Mouse (Mus musculus) Muller cell, postnatal 12 days (primary cell): ENCODE results near the gene Gbgt1.
"Not testable (repeated sequence)": the region's sequence is repeated elsewhere in the genome, so short reads cannot be mapped to it uniquely, and the experiment has no call there.

Experiments
- DNase-seq: peaks from one replicate; pipeline ENCODE4 v3.0.0-alpha.2; 2015; ENCODE audit errors: inconsistent ontology term

The Gbgt1 gene

GRCm38 (mm10) chr2:28496671-28497070 lies at the start of gene Gbgt1:
Gbgt1 (plus strand) TSS chr2:28496891.
- DNase-seq = no peak

GRCm38 (mm10) chr2:28447315-28447670 lies 49.4 kb upstream of the Gbgt1 start:
- DNase-seq = no peak

GRCm38 (mm10) chr2:28451663-28452062 lies 45.0 kb upstream of the Gbgt1 start:
- DNase-seq = no peak

- no peak for DNase-seq
Observed at GRCm38 (mm10) chr2:28453539-28453938, 43.2 kb upstream of the Gbgt1 start.

GRCm38 (mm10) chr2:28456616-28457015 lies 40.1 kb upstream of the Gbgt1 start:
- DNase-seq = peak; percentile 32

GRCm38 (mm10) chr2:28463919-28464318 lies 32.8 kb upstream of the Gbgt1 start:
- no peak for DNase-seq

GRCm38 (mm10) chr2:28464919-28465318 lies 31.8 kb upstream of the Gbgt1 start:
- no peak for DNase-seq

- peak; percentile 64 for DNase-seq
Observed at GRCm38 (mm10) chr2:28465836-28466518, 30.7 kb upstream of the Gbgt1 start, which contains the start of gene 1700007K13Rik. 1700007K13Rik (minus strand) TSS chr2:28466332.

GRCm38 (mm10) chr2:28467860-28468485 lies 28.7 kb upstream of the Gbgt1 start, which contains the start of gene Mrps2:
Mrps2 (plus strand) TSS chr2:28468066.
- DNase-seq = peak; percentile 88

GRCm38 (mm10) chr2:28468486-28469225 lies 28.0 kb upstream of the Gbgt1 start:
- peak; percentile 9 for DNase-seq

GRCm38 (mm10) chr2:28469461-28469860 lies 27.2 kb upstream of the Gbgt1 start:
- DNase-seq = no peak

- DNase-seq = no peak
Observed at GRCm38 (mm10) chr2:28470591-28470990, 26.1 kb upstream of the Gbgt1 start.

- not testable (repeated sequence) for DNase-seq
Observed at GRCm38 (mm10) chr2:28472011-28472410, 24.7 kb upstream of the Gbgt1 start.

- not testable (repeated sequence) for DNase-seq
Observed at GRCm38 (mm10) chr2:28477993-28478392, 18.7 kb upstream of the Gbgt1 start.

GRCm38 (mm10) chr2:28479208-28480204 lies 17.2 kb upstream of the Gbgt1 start:
- DNase-seq = no peak

GRCm38 (mm10) chr2:28483861-28484260 lies 12.8 kb upstream of the Gbgt1 start:
- DNase-seq = no peak

GRCm38 (mm10) chr2:28494521-28494920 lies 2.2 kb upstream of the Gbgt1 start:
- peak; percentile 36 for DNase-seq

GRCm38 (mm10) chr2:28495207-28495756 lies 1.4 kb upstream of the Gbgt1 start:
- no peak for DNase-seq

- DNase-seq = no peak
Observed at GRCm38 (mm10) chr2:28495801-28496595, 693 bp upstream of the Gbgt1 start.

GRCm38 (mm10) chr2:28497561-28497960 lies 870 bp downstream of the Gbgt1 start:
- DNase-seq = no peak
